Mouse (Mus musculus) urinary bladder, postnatal 36 days (tissue): ENCODE results near the gene Gm33815.
"Not testable (repeated sequence)": the region's sequence is repeated elsewhere in the genome, so short reads cannot be mapped to it uniquely, and the experiment has no call there.

Experiments
- DNase-seq, 2 experiments: peaks; one replicate each; pipeline ENCODE4 v3.0.0; 2022; ENCODE audit warnings: low spot score in 2 of 2, mixed read lengths in 1 of 2

The Gm33815 gene

DNA sequence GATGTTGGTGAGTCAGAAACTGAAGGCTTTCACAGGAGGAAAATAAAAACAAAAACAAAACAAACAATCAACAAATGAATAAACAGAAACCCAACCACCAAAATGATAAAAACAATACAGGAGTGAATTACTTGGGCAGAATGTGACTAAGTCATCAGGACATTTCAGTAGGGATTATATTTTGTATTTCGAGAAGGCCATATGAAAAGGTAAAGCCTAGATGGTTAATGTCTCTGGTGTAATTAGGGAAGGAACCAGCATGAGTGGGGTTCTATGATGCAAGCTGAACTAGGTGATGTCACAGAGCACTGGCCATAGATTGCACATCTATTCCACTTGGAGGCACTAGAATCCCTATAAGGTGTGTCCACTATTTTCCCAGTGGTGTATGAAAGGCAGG lies at the start of gene Gm33815:
TSS of gene Gm33815 (plus strand) at position 301 of the 400 bp plus-strand sequence.
- not testable (repeated sequence) for DNase-seq
